Mouse (Mus musculus) midbrain, embryonic 11.5 days (tissue): ENCODE measurements around the gene Prr19. TPM values are rescaled to one million over a fixed set of nuclear protein-coding genes. Genes with fewer than 3 reads are reported as not detected.
"Not testable (repeated sequence)": the region's sequence is repeated elsewhere in the genome, so short reads cannot be mapped to it uniquely, and the experiment has no call there.

Experiments used
- ATAC-seq: fragments of 200-750 bp; cut with Nextera tagmentation; 2 replicates; pipeline ENCODE4 v1.8.0; 2017; ENCODE audit warnings: moderate TSS enrichment, moderate library complexity; ENCODE audit not compliant: low FRiP score
- DNase-seq: peaks from one replicate; pipeline ENCODE4 v3.0.0; 2015; ENCODE audit warnings: low spot score; ENCODE audit errors: missing footprints
- H3K27ac ChIP-seq: fragments of 300-500 bp; sonication (generic); 2 replicates; pipeline ENCODE4 v1.5.1; 2014; ENCODE audit warnings: low read depth, low read length
- H3K27me3 ChIP-seq: fragments of 300-500 bp; sonication (generic); 2 replicates; pipeline ENCODE4 v1.6.1; 2014; ENCODE audit warnings: mild to moderate bottlenecking, low read length, moderate library complexity, mixed read lengths; ENCODE audit not compliant: control insufficient read depth, insufficient read depth
- H3K36me3 ChIP-seq: fragments of 300-500 bp; sonication (generic); 2 replicates; pipeline ENCODE4 v1.6.1; 2014; ENCODE audit warnings: mild to moderate bottlenecking, low read length, moderate library complexity, mixed read lengths; ENCODE audit not compliant: control insufficient read depth, insufficient read depth
- H3K4me1 ChIP-seq: fragments of 300-500 bp; sonication (generic); 2 replicates; pipeline ENCODE4 v1.6.1; 2014; ENCODE audit warnings: low read length; ENCODE audit not compliant: control insufficient read depth, insufficient read depth
- H3K4me2 ChIP-seq: fragments of 300-500 bp; sonication (generic); 2 replicates; pipeline ENCODE4 v1.6.1; 2014; ENCODE audit warnings: mild to moderate bottlenecking, moderate library complexity
- H3K4me3 ChIP-seq: fragments of 300-500 bp; sonication (generic); 2 replicates; pipeline ENCODE4 v1.5.1; 2014; ENCODE audit warnings: low read depth, low read length
- H3K9ac ChIP-seq: fragments of 300-500 bp; sonication (generic); 2 replicates; pipeline ENCODE4 v1.6.1; 2014; ENCODE audit warnings: low read length
- H3K9me3 ChIP-seq: fragments of 300-500 bp; sonication (generic); 2 replicates; pipeline ENCODE4 v1.6.1; 2016; ENCODE audit warnings: low read length; ENCODE audit not compliant: control insufficient read depth
- WGBS: fragments of 180-500 bp; shearing (Covaris S2); extraction: QIAGEN DNeasy Blood & Tissue Kit; methylation state at CpG from one replicate; pipeline ENCODE4 v1.1.7; 2014; 5-methylcytosine and 5-hydroxymethylcytosine counted together
- polyA plus RNA-seq: library from polyadenylated mRNA; unstranded; fragments of >200 nt; fragmentation: Nextera tagmentation; extraction: Ambion mirVana; gene quantifications from 2 replicates; pipeline ENCODE4 v1.2.1, GENCODE M21; 2014

Prr19 gene
- polyA plus RNA-seq, 1 experiment from 2014 or later, result 1.2 TPM

DNA sequence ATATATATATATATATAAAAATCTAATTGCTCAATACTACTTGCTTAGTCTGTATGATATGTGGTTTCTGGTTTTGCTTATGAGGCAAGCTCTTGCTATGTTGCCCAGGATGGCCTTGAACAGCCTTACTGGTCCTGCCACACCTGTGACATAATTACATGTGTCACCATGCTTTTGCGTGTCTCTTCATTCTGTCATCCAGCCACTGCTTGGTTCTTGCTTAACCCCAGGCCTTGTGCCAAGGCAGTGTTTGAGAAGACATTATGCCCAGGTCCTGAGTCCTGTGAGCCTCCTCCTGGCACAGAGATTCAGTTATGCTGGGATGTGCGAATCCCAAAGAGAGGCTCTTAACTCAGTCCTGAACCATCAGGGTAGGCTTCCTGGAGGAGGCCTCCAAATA, 22.0 kb downstream of the Prr19 start:
- WGBS, result 97% methylated on average over 2 of the region's 2 CpGs

DNA sequence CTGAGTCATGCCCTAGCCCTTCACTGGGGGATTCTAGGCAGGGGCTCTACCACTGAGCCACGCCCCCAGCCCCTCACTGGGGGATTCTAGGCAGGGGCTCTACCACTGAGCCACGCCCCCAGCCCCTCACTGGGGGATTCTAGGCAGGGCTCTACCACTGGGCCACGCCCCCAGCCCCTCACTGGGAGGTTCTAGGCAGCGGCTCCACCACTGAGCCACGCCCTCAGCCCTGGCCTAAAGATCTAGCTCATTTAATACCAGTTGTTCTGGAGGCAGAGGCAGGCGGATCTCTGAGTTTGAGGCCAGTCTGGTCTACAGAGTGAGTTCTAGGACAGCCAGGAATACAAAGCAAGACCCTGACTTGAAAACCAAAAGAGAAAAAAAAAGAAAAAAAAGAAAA, 24.2 kb downstream of the Prr19 start:
- H3K4me2 ChIP-seq, H3K27ac ChIP-seq, H3K4me3 ChIP-seq, ATAC-seq, H3K9me3 ChIP-seq, H3K27me3 ChIP-seq, H3K36me3 ChIP-seq, DNase-seq, H3K9ac ChIP-seq: not testable (repeated sequence)
- H3K4me1 ChIP-seq, result peaks cover 10% of the 10 kb centered on the region
- WGBS, result 91% methylated on average over 5 of the region's 6 CpGs

More for the DNA sequence above, 22.0 kb downstream of the Prr19 start:
- no peak overlapping the region for H3K4me2 ChIP-seq
- H3K4me3 ChIP-seq, result no peak overlapping the region
- DNase-seq, result no peak
- no peaks in the 10 kb centered on the region for H3K9me3 ChIP-seq
- ATAC-seq, result no peak
- peaks cover 13% of the 10 kb centered on the region for H3K4me1 ChIP-seq
- no peaks in the 10 kb centered on the region for H3K36me3 ChIP-seq
- H3K27ac ChIP-seq, result no peak overlapping the region
- no peak overlapping the region for H3K9ac ChIP-seq
- no peaks in the 10 kb centered on the region for H3K27me3 ChIP-seq

DNA sequence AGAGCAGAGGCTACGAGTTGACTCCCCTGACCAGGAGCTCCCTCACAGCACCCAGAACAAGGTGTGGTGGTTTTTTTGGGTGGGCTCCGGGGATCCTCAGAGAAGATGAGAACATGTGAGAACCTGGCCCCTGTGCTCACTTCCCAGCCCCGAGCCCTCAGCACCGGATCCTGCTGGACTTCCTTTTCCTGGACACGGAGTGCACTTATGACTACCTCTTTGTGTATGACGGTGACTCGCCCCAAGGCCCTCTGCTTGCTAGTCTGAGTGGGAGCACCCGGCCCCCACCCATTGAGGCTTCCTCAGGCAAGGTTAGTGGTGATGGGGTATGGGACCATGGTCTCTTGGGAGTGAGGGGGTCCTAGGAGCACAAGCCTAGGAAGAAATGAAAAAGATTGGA, 25.0 kb downstream of the Prr19 start:
- no peak overlapping the region for H3K4me3 ChIP-seq
- H3K27ac ChIP-seq, result no peak overlapping the region
- H3K36me3 ChIP-seq, result peaks cover 3% of the 10 kb centered on the region
- H3K4me2 ChIP-seq, result no peak overlapping the region
- WGBS, result 94% methylated on average over 8 of the region's 8 CpGs
- no peaks in the 10 kb centered on the region for H3K27me3 ChIP-seq
- ATAC-seq (no peak), DNase-seq (no peak)
- H3K9ac ChIP-seq, result no peak overlapping the region
- H3K4me1 ChIP-seq, result peaks cover 10% of the 10 kb centered on the region
- no peaks in the 10 kb centered on the region for H3K9me3 ChIP-seq

DNA sequence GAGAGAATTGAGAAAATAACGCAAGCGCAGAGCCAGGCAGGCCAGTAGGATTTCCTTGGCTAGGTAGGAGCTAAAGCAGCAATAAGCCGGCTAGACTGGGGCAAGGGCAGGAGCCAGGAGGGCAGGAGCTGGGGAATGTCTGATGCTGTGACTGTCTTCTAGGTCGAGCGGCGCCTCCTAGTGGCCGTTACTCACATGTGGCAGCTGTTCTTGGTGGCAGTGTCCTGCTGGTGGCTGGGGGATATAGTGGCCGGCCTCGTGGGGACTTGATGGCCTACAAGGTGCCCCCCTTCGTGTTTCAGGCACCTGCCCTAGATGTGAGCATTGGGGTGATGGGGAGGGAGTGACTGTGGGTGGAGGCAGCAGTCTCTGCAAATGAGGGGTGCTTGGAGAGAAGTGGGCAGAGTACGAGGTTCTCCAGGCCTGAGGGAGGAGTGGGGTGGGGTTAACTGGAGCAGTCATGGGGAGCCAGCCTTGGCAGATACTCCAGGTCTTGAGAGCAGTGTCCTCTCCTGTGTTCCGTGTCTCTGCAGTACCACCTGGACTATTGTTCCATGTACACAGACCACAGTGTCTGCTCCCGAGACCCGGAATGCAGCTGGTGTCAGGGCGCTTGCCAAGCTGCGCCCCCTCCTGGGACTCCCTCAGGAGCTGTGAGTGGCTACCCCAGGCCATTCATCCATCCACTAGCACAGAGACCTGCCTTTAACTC, 32.5 kb downstream of the Prr19 start:
- no peak overlapping the region for H3K9ac ChIP-seq
- H3K4me2 ChIP-seq, result no peak overlapping the region
- WGBS, result 41% methylated on average over 16 of the region's 16 CpGs
- no peak overlapping the region for H3K4me3 ChIP-seq
- H3K27me3 ChIP-seq, result no peaks in the 10 kb centered on the region
- H3K36me3 ChIP-seq, result peaks cover 11% of the 10 kb centered on the region
- no peaks in the 10 kb centered on the region for H3K4me1 ChIP-seq
- DNase-seq (peak; percentile 93), ATAC-seq (peak; percentile 72)
- H3K27ac ChIP-seq, result no peak overlapping the region
- H3K9me3 ChIP-seq, result no peaks in the 10 kb centered on the region

DNA sequence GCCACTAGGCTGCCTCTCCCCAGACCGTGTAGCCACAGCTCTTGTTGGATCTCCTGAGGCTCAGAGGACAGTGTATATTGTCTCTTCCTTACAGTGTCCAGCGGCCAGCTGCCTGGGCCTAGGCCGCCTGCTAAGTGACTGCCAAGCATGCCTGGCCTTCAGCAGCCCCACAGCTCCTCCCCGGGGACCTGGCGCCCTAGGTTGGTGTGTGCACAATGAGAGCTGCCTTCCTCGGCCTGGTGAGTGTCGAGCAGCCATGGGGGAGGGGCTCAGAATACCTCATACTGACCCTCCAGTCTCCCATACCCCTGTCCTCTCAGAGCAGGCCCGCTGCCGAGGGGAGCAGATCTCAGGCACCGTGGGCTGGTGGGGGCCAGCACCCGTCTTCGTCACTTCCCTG, 33.3 kb downstream of the Prr19 start:
- Histone ChIP-seq H3K9ac (no peak overlapping the region), H3K4me2 (no peak overlapping the region), H3K9me3 (no peaks in the 10 kb centered on the region), H3K36me3 (peaks cover 11% of the 10 kb centered on the region), H3K27me3 (no peaks in the 10 kb centered on the region), H3K4me1 (no peaks in the 10 kb centered on the region), H3K4me3 (no peak overlapping the region), H3K27ac (no peak overlapping the region)
- no peak for DNase-seq
- 0 out of 2 replicates have a peak, but pooled peaks have one; percentile 19 for ATAC-seq
- 84% methylated on average over 12 of the region's 12 CpGs for WGBS

DNA sequence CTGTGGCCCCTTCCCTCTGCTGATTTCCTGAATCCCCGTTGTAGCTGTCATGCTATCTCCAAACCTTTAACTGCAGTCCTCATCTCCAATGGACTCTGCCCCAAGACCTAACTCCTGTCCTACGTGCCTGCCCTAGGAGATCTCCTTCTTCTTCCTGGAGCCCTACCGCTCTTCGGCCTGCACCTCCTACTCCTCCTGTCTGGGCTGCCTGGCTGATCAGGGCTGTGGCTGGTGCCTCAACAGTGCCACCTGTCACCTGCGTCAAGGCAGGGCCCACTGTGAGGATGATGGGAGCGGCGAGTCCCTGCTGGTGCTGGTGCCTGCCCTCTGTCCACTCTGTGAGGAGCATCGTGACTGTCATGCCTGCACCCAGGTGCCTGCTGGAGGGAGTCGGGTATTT, 38.1 kb downstream of the Prr19 start:
- no peaks in the 10 kb centered on the region for H3K4me1 ChIP-seq
- no peak overlapping the region for H3K4me3 ChIP-seq
- no peaks in the 10 kb centered on the region for H3K9me3 ChIP-seq
- no peak overlapping the region for H3K4me2 ChIP-seq
- no peak for ATAC-seq
- no peak overlapping the region for H3K9ac ChIP-seq
- no peaks in the 10 kb centered on the region for H3K27me3 ChIP-seq
- 87% methylated on average over 9 of the region's 9 CpGs for WGBS
- H3K36me3 ChIP-seq, result peaks cover 8% of the 10 kb centered on the region
- DNase-seq, result no peak
- H3K27ac ChIP-seq, result no peak overlapping the region

DNA sequence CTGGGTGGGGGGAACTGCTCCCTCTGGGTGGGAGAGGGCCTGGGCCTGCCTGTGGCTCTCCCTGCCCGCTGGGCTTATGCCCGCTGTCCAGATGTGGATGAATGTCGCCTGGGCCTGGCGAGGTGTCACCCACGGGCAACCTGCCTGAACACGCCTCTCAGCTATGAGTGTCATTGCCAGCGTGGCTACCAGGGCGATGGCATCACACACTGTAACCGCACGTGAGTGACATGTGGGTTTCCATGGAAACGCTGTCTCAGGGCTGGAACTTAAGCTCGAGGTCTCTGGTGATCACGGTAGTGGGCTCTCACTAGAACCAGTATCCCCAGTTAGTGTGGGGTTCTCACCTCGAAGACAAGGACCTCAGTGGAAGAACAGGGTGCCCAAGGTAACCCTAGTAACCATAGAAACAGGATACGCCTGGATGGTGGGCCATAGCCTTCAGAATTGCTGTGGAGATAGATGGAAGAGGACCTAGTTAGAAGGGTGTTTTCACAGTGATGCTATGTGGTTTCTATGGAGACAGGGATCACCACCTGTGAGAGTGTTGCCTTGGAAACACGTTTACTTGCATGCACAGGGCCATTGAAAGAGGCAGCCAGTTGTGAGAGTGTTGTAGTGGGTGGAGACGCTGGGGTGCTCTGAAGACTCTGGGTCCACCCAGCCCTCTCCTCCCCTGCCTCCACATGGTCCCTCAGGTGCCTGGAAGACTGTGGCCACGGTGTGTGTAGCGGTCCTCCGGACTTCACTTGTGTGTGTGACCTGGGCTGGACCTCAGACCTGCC, 40.0 kb downstream of the Prr19 start:
- ATAC-seq (no peak), DNase-seq (no peak)
- Histone ChIP-seq H3K9me3 (no peaks in the 10 kb centered on the region), H3K9ac (no peak overlapping the region), H3K4me2 (no peak overlapping the region), H3K27ac (no peak overlapping the region), H3K36me3 (peaks cover 5% of the 10 kb centered on the region), H3K4me3 (no peak overlapping the region), H3K27me3 (no peaks in the 10 kb centered on the region), H3K4me1 (no peaks in the 10 kb centered on the region)
- 78% methylated on average over 20 of the region's 20 CpGs for WGBS

DNA sequence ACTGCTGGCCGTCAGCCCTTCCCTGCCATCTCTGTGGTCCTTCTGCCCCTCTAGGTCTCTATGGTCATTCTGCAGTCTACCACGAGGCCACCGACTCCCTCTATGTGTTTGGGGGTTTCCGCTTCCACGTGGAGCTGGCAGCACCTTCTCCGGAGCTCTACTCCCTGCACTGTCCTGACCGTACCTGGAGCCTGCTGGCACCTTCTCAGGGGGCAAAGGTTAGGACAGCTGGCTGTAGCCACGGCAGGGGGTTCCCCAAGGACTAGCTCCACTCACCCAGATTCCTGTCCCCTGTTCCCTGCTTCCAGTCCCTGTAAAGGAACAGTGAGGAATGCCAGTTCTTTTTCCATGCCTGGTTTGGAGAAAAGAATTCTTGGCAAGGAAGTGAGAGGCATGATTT, 47.6 kb downstream of the Prr19 start:
- Histone ChIP-seq H3K9ac (no peak overlapping the region), H3K27me3 (no peaks in the 10 kb centered on the region), H3K9me3 (no peaks in the 10 kb centered on the region; the same call in 1 of the 2 replicates), H3K4me2 (no peak overlapping the region), H3K27ac (no peak overlapping the region), H3K4me3 (no peak overlapping the region), H3K4me1 (no peaks in the 10 kb centered on the region), H3K36me3 (peaks cover 24% of the 10 kb centered on the region)
- WGBS, result 83% methylated on average over 8 of the region's 8 CpGs
- ATAC-seq (no peak), DNase-seq (no peak)
